Mouse (Mus musculus) ES-Bruce4 (cell line): ENCODE results near the gene Cox5a.

Source experiments
- CTCF ChIP-seq: IDR thresholded peaks from one replicate; pipeline ENCODE4 v1.8.1; 2011; ENCODE audit warnings: low read depth, low read length
- POLR2A ChIP-seq: IDR thresholded peaks from one replicate; pipeline ENCODE4 v1.8.1; 2011; ENCODE audit warnings: low read length; ENCODE audit not compliant: insufficient read depth

DNA sequence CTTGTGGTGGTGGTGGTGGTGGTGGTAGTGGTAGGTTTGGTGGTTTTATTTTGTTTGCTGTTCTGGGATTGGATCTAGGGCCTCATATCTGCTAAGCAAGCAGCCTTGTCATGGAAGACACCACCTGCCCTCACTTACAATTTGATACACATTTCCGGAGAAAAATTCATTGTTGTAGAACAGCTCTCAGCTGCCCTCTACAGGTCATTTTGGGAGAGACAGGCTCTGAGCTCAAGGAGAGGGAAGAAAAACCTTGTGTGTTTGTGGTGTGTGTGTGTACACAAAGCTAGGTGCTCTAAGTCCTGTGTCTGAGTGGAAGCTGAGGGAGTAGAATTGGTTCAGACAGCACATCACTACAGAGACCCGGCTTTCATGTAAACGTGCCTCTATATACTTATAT, 4.0 kb upstream of the Cox5a start:
- TF ChIP-seq POLR2A (no peak), CTCF (no peak)
